Mouse (Mus musculus) retina, postnatal 1 day (tissue): ENCODE measurements around the gene Ccdc91.

Source experiments
- DNase-seq: peaks from one replicate; pipeline ENCODE4 v3.0.0-alpha.2; 2012

Gene Ccdc91

GRCm38 (mm10) chr6:147574454-147575182 lies 99.0 kb downstream of the Ccdc91 start:
- DNase-seq, result no peak

GRCm38 (mm10) chr6:147575183-147575784 lies 99.7 kb downstream of the Ccdc91 start:
- no peak for DNase-seq

GRCm38 (mm10) chr6:147587675-147588074 lies 112.0 kb downstream of the Ccdc91 start:
- DNase-seq, result no peak

DNA sequence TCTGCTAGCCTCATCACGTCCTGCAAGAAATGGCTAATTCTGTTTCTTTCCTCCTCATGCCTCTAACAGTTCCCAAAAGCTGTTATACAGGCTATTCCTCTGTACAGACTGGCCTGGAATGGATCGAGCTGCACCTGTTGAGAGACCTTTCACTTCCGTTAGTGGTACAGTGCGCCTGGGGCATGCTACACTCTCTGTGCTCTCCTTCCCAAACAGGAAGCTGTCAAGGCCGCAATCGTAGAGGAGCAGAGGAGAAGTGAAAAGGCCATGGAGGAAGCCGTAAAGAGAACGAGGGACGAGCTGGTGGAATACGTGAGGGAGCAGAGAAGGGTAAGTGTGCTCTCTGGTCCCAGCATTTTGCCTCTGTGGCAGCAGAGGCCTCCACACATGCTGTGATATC lies 131.0 kb downstream of the Ccdc91 start:
- DNase-seq, result no peak

- no peak for DNase-seq
These were observed 132.0 kb downstream of the Ccdc91 start for GRCm38 (mm10) chr6:147607613-147608012.

DNA sequence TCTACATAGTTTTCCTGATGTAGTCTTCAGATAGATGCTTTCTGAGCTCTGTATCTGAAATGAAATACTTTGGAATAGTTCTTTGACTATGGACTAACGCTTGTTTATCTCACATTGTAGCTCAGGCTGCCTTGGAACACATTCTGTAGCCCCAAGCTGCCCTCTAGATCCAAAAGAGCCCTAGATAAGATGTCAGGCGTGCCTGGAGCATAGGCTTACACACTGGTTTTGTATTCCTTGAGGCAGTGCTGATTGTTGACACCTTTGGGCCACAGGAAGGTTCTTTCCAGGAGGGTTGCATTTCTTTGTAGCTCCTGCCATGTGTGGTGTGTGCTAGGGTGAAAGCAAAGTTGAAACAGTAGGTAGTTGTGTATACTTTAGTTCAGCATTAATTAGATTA lies 139.7 kb downstream of the Ccdc91 start:
- DNase-seq, result no peak

- no peak for DNase-seq
These were observed 147.5 kb downstream of the Ccdc91 start for GRCm38 (mm10) chr6:147623142-147623541.

- DNase-seq, result no peak
These were observed 160.8 kb downstream of the Ccdc91 start for GRCm38 (mm10) chr6:147636464-147636863.

DNA sequence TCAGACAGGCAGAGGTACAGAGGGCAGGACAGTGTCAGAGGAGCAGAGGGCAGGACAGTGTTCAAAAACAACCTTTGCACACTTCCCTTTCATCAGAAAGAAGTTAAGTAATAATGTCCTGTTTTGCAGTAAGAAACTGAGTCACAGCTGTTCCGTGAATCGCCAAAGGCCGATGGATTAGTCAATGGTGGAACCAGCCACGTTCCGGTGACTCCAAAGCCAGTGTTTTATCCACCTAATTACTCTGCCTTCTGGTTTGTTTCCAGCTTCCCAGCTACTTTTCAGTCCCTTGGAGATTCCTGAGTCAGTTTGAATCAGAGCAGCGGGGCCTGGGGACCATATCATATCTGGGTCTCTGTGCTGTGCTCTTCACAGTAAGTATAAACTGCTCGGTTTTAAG lies 168.2 kb downstream of the Ccdc91 start:
- DNase-seq, result no peak

DNA sequence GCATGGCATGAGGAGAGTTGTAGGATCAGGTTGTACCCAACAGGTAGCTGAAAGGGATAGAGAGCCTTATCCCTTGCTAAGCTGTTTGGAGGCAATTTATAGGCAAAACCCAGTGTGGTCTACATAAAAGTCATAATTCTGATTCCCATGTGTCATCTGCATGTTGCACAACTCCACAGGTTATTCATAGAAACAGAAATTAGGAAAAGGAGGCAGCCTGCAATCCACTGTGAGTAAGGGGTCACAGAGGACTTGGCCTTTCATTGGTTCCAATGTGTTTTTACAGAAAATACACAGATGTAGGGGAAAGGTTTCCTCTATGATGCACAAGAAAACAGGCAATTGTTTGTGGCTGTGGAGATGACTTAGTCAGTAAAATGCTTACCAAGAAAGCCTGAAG lies 168.8 kb downstream of the Ccdc91 start:
- no peak for DNase-seq

DNA sequence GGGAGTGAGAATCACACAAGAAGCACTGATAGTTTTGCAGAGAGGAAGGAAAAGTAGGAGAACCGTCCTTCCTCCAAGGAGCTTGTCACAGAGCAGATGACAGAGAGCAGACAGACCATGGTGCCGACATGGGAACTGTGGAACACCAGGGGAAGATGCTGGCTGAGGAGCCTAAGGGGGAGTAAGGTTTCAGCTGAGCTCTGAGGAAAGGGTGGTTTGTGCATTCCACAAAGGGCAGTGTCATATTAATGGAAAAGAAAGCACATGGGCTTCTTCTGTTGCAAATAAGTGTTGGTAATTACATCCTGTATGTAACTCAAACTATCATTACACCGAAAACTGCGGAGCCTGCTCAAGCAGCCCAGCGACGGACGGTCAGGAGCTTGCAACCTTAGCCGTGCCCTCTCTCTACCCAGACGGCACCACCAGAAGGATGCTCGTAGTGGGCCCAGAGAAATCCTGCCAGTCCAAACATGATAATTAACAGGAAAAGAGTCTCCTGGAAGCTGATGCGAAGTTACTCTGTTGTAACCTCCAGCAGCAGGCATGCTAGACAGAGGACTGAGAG lies 170.9 kb downstream of the Ccdc91 start:
- DNase-seq, result no peak

GRCm38 (mm10) chr6:147658025-147658424 lies 182.4 kb downstream of the Ccdc91 start:
- DNase-seq, result no peak

DNA sequence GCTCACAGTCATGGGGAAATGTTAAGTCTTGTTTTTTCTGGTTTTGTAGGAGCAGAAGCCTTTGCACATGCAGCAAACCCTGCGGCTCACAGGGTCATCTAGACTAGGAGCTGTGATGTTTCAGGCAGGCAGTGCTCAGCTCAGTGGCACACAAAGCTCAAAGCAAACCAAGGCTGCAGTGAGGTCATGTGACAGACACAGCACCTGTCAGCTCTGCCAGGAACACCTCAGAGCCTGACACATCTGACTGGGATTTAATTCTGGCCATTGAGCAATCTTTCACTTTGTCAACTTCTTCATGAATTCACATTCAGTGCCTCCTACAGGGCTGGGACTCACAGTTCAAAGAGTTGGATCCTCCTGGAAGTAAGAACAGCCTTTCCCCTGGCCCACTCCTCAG lies 185.1 kb downstream of the Ccdc91 start:
- DNase-seq, result no peak

DNA sequence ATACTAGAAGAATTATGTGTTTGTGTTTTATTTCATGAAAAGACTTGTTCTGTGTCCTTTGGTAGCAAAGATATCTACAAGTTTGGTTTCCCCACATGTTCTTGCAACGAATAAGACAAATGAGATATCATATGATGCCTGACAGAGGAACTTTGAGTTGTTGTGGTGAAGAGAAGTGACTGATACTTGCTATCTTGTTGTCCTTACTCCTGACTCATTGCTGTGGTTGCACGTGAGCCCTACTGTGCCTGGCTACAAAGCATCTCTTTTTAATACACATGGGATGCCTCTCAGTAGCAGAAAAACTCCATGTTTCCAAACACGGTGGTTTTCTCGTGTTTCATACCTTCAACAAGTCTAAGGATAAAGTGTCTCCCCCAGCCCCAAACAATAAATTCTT lies 186.2 kb downstream of the Ccdc91 start:
- DNase-seq, result no peak

- DNase-seq, result no peak
These were observed 187.0 kb downstream of the Ccdc91 start for GRCm38 (mm10) chr6:147662610-147663009.

GRCm38 (mm10) chr6:147664339-147664738 lies 188.7 kb downstream of the Ccdc91 start:
- peak; percentile 54 for DNase-seq

GRCm38 (mm10) chr6:147671366-147671765 lies 195.7 kb downstream of the Ccdc91 start:
- no peak for DNase-seq

GRCm38 (mm10) chr6:147672481-147672880 lies 196.9 kb downstream of the Ccdc91 start:
- no peak for DNase-seq

GRCm38 (mm10) chr6:147675022-147675733 lies 199.6 kb downstream of the Ccdc91 start:
- no peak for DNase-seq

- DNase-seq, result no peak
These were observed 200.6 kb downstream of the Ccdc91 start for GRCm38 (mm10) chr6:147676214-147676613.
